Mouse (Mus musculus): ENCODE measurements at regions not wholly inside any gene's neighbourhood (a gene's known extent, or its start where the extent isn't known, plus 50 kb on each side); places are given as distances from the start of the nearest gene placed in this dataset.

DNA sequence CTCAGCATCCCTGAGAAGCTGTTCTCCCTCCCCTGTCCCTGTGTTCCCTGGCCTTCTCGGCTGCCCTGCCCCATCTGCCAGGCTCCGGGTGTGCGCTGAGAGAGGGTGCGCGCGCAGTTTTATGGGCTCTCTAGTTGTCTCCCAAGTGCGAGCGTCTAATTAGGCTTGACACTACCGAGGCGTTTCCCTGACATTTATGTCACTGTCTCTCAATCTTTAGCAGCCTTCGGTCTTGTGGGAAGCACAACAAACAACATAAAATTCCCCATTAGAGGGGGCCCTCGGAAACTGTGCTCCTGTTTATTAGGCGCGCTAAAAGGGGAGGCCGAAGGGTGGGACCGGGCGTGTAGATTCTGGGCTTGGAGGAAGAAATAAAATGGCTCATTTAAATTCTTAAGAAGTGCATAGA, 227.3 kb downstream of the Bcl11a start:
- ATAC-seq (replicated peaks; ENCODE audit: low FRiP score) = peak; percentile 87
- Histone ChIP-seq H3K27me3 (ENCODE audit: control insufficient read depth, insufficient read depth, low read length) (peaks cover 3% of the 10 kb centered on the region; the same call in 1 of the 2 replicates), H3K9ac (ENCODE audit: low read length) (peak overlapping the region; percentile 20), H3K36me3 (ENCODE audit: control insufficient read depth, insufficient read depth, low read length) (no peaks in the 10 kb centered on the region), H3K4me3 (ENCODE audit: low read depth, low read length) (peak overlapping the region; percentile 22; the same call in 1 of the 2 replicates), H3K4me1 (replicated peaks; ENCODE audit: control insufficient read depth, insufficient read depth, low read length) (peaks cover 16% of the 10 kb centered on the region; the same call in 1 of the 2 replicates), H3K27ac (ENCODE audit: low read depth, low read length) (0 out of 2 replicates have a peak overlapping the region, but pooled peaks have one; percentile 38), H3K9me3 (ENCODE audit: control insufficient read depth, low read length) (no peaks in the 10 kb centered on the region), H3K4me2 (ENCODE audit: low read depth, low read length, severe bottlenecking) (peak overlapping the region; percentile 51)
- WGBS = under 1% methylated on average over 17 of the region's 17 CpGs
- DNase-seq (ENCODE audit: low spot score) = peak; percentile 89

GRCm38 (mm10) chr11:24305691-24306090, 227.8 kb downstream of the Bcl11a start:
- DNase-seq (ENCODE audit: low spot score) (peak; percentile 65), ATAC-seq (replicated peaks; ENCODE audit: low FRiP score) (peak; percentile 43; the same call in 1 of the 2 replicates)
- peak overlapping the region; percentile 22; the same call in 1 of the 2 replicates for H3K4me3 ChIP-seq (ENCODE audit: low read depth, low read length)
- peaks cover 16% of the 10 kb centered on the region; the same call in 1 of the 2 replicates for H3K4me1 ChIP-seq (replicated peaks; ENCODE audit: control insufficient read depth, insufficient read depth, low read length)
- WGBS = 5% methylated on average over 11 of the region's 11 CpGs
- no peaks in the 10 kb centered on the region for H3K36me3 ChIP-seq (ENCODE audit: control insufficient read depth, insufficient read depth, low read length)
- H3K9me3 ChIP-seq (ENCODE audit: control insufficient read depth, low read length) = no peaks in the 10 kb centered on the region
- peaks cover 3% of the 10 kb centered on the region; the same call in 1 of the 2 replicates for H3K27me3 ChIP-seq (ENCODE audit: control insufficient read depth, insufficient read depth, low read length)
- H3K9ac ChIP-seq (ENCODE audit: low read length) = peak overlapping the region; percentile 20; the same call in 1 of the 2 replicates
- H3K27ac ChIP-seq (ENCODE audit: low read depth, low read length) = no peak overlapping the region
- H3K4me2 ChIP-seq (ENCODE audit: low read depth, low read length, severe bottlenecking) = peak overlapping the region; percentile 51

GRCm38 (mm10) chr11:24306101-24306500, 228.2 kb downstream of the Bcl11a start:
- Histone ChIP-seq H3K9ac (ENCODE audit: low read length) (no peak overlapping the region), H3K4me3 (ENCODE audit: low read depth, low read length) (no peak overlapping the region), H3K27me3 (ENCODE audit: control insufficient read depth, insufficient read depth, low read length) (peaks cover 3% of the 10 kb centered on the region; the same call in 1 of the 2 replicates), H3K36me3 (ENCODE audit: control insufficient read depth, insufficient read depth, low read length) (no peaks in the 10 kb centered on the region), H3K4me1 (replicated peaks; ENCODE audit: control insufficient read depth, insufficient read depth, low read length) (peaks cover 16% of the 10 kb centered on the region; the same call in 1 of the 2 replicates), H3K9me3 (ENCODE audit: control insufficient read depth, low read length) (no peaks in the 10 kb centered on the region), H3K4me2 (ENCODE audit: low read depth, low read length, severe bottlenecking) (peak overlapping the region; percentile 51), H3K27ac (ENCODE audit: low read depth, low read length) (no peak overlapping the region)
- ATAC-seq (replicated peaks; ENCODE audit: low FRiP score) = no peak
- no peak for DNase-seq (ENCODE audit: low spot score)
- WGBS = 87% methylated on average over 2 of the region's 2 CpGs

- Histone ChIP-seq H3K27me3 (ENCODE audit: control insufficient read depth, insufficient read depth, low read length) (peaks cover 3% of the 10 kb centered on the region; the same call in 1 of the 2 replicates), H3K9me3 (ENCODE audit: control insufficient read depth, low read length) (no peaks in the 10 kb centered on the region), H3K36me3 (ENCODE audit: control insufficient read depth, insufficient read depth, low read length) (no peaks in the 10 kb centered on the region), H3K4me1 (replicated peaks; ENCODE audit: control insufficient read depth, insufficient read depth, low read length) (peaks cover 16% of the 10 kb centered on the region; the same call in 1 of the 2 replicates), H3K4me3 (ENCODE audit: low read depth, low read length) (no peak overlapping the region), H3K9ac (ENCODE audit: low read length) (peak overlapping the region; percentile 21; the same call in 1 of the 2 replicates), H3K27ac (ENCODE audit: low read depth, low read length) (no peak overlapping the region), H3K4me2 (ENCODE audit: low read depth, low read length, severe bottlenecking) (no peak overlapping the region)
- peak; percentile 47 for ATAC-seq (replicated peaks; ENCODE audit: low FRiP score)
- DNase-seq (ENCODE audit: low spot score) = no peak
- WGBS = 20% methylated on average over 6 of the region's 6 CpGs
Measured at GRCm38 (mm10) chr11:24307601-24308252, 229.9 kb downstream of the Bcl11a start.

- peak overlapping the region; percentile 21; the same call in 1 of the 2 replicates for H3K9ac ChIP-seq (ENCODE audit: low read length)
- ATAC-seq (replicated peaks; ENCODE audit: low FRiP score) = 0 out of 2 replicates have a peak, but pooled peaks have one; percentile 13
- peaks cover 3% of the 10 kb centered on the region; the same call in 1 of the 2 replicates for H3K27me3 ChIP-seq (ENCODE audit: control insufficient read depth, insufficient read depth, low read length)
- peaks cover 16% of the 10 kb centered on the region; the same call in 1 of the 2 replicates for H3K4me1 ChIP-seq (replicated peaks; ENCODE audit: control insufficient read depth, insufficient read depth, low read length)
- no peaks in the 10 kb centered on the region for H3K9me3 ChIP-seq (ENCODE audit: control insufficient read depth, low read length)
- DNase-seq (ENCODE audit: low spot score) = no peak
- no peaks in the 10 kb centered on the region for H3K36me3 ChIP-seq (ENCODE audit: control insufficient read depth, insufficient read depth, low read length)
- H3K27ac ChIP-seq (ENCODE audit: low read depth, low read length) = no peak overlapping the region
- WGBS = 16% methylated on average over 1 of the region's 1 CpGs
- no peak overlapping the region for H3K4me2 ChIP-seq (ENCODE audit: low read depth, low read length, severe bottlenecking)
- no peak overlapping the region for H3K4me3 ChIP-seq (ENCODE audit: low read depth, low read length)
Measured at GRCm38 (mm10) chr11:24308253-24308633, 230.4 kb downstream of the Bcl11a start.

- H3K27me3 ChIP-seq (ENCODE audit: control insufficient read depth, insufficient read depth, low read length) = no peaks in the 10 kb centered on the region
- no peak overlapping the region for H3K27ac ChIP-seq (ENCODE audit: low read depth, low read length)
- H3K36me3 ChIP-seq (ENCODE audit: control insufficient read depth, insufficient read depth, low read length) = no peaks in the 10 kb centered on the region
- H3K9me3 ChIP-seq (ENCODE audit: control insufficient read depth, low read length) = no peaks in the 10 kb centered on the region
- no peak overlapping the region for H3K4me3 ChIP-seq (ENCODE audit: low read depth, low read length)
- DNase-seq (ENCODE audit: low spot score) (no peak), ATAC-seq (replicated peaks; ENCODE audit: low FRiP score) (no peak)
- no peak overlapping the region for H3K9ac ChIP-seq (ENCODE audit: low read length)
- no peak overlapping the region for H3K4me2 ChIP-seq (ENCODE audit: low read depth, low read length, severe bottlenecking)
- H3K4me1 ChIP-seq (replicated peaks; ENCODE audit: control insufficient read depth, insufficient read depth, low read length) = no peaks in the 10 kb centered on the region
- WGBS = 84% methylated on average over 1 of the region's 1 CpGs
Measured at GRCm38 (mm10) chr11:24314046-24314445, 236.2 kb downstream of the Bcl11a start.

DNA sequence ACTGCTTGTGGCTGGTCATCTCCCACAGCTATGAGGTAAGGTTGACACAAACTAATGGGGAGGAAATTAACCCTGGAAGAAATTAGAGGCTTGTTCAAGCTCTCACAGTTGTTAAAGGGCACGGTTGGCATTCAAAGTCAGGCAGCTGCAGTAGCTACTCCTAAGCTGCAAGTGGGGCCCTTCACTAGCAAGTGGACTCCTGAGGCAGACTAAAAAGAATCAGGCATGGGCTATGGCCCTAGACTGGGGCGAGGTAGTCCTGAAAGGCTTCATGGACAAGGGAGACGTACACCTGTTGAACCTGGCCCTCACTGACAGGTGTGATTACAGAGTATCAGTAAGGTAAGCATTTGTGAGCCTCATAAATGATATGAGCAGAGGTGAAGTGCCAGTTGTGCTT, 237.7 kb downstream of the Bcl11a start:
- 83% methylated on average over 3 of the region's 3 CpGs for WGBS
- H3K4me2 ChIP-seq (ENCODE audit: low read depth, low read length, severe bottlenecking) = no peak overlapping the region
- no peak for ATAC-seq (replicated peaks; ENCODE audit: low FRiP score)

DNA sequence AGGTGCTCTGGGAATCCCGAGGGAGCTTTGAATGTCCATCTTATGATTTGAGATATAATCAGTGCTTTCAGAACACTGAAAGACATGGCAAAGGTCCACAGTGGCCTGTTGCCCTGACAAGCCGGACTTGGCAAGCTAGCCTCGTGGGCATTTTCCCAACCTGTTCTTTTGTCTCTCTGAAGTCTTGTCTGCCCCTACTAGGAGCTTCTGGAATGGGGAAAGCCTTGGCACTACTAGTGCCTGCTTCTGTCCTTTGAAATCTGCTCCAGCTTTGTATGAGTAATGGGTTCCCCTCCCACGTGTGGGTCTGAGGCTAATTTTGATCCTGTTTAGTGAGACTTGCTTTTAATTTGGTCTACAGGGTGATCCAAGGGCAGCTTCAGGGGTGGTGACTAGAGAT, 238.3 kb downstream of the Bcl11a start:
- Histone ChIP-seq H3K27ac (ENCODE audit: low read depth, low read length) (no peak overlapping the region), H3K9me3 (ENCODE audit: control insufficient read depth, low read length) (no peaks in the 10 kb centered on the region), H3K9ac (ENCODE audit: low read length) (no peak overlapping the region), H3K4me1 (replicated peaks; ENCODE audit: control insufficient read depth, insufficient read depth, low read length) (no peaks in the 10 kb centered on the region), H3K27me3 (ENCODE audit: control insufficient read depth, insufficient read depth, low read length) (no peaks in the 10 kb centered on the region), H3K36me3 (ENCODE audit: control insufficient read depth, insufficient read depth, low read length) (no peaks in the 10 kb centered on the region), H3K4me2 (ENCODE audit: low read depth, low read length, severe bottlenecking) (no peak overlapping the region), H3K4me3 (ENCODE audit: low read depth, low read length) (no peak overlapping the region)
- 85% methylated on average over 4 of the region's 4 CpGs for WGBS
- DNase-seq (ENCODE audit: low spot score) (no peak), ATAC-seq (replicated peaks; ENCODE audit: low FRiP score) (no peak)

More for the DNA sequence above, 237.7 kb downstream of the Bcl11a start:
- H3K9me3 ChIP-seq (ENCODE audit: control insufficient read depth, low read length) = no peaks in the 10 kb centered on the region
- no peak overlapping the region for H3K27ac ChIP-seq (ENCODE audit: low read depth, low read length)
- no peak for DNase-seq (ENCODE audit: low spot score)
- H3K36me3 ChIP-seq (ENCODE audit: control insufficient read depth, insufficient read depth, low read length) = no peaks in the 10 kb centered on the region
- no peaks in the 10 kb centered on the region for H3K4me1 ChIP-seq (replicated peaks; ENCODE audit: control insufficient read depth, insufficient read depth, low read length)
- H3K27me3 ChIP-seq (ENCODE audit: control insufficient read depth, insufficient read depth, low read length) = no peaks in the 10 kb centered on the region
- H3K9ac ChIP-seq (ENCODE audit: low read length) = no peak overlapping the region
- no peak overlapping the region for H3K4me3 ChIP-seq (ENCODE audit: low read depth, low read length)

Data from forebrain, embryonic 11.5 days (tissue).